Mouse (Mus musculus) heart, postnatal 14 days (tissue): ENCODE data around the gene Kansl3. TPM values are rescaled to one million over a fixed set of nuclear protein-coding genes. Genes with fewer than 3 reads are reported as not detected.

Experiments used
- DNase-seq, 2 experiments: peaks; one replicate each; pipeline ENCODE4 v3.0.0; 2021 to 2022
- intact Hi-C: fragments of 180-260 bp; cut with DNase I; formaldehyde crosslinking; loops from one replicate; pipeline ENCODE4 v1.15.1; 2025
- long read RNA-seq, 2 experiments: library from polyadenylated mRNA; stranded (forward); transcript quantifications; one replicate each; pipeline ENCODE4 v2.0.0; 2021
- total RNA-seq, 2 experiments: library from RNA; stranded (reverse); gene quantifications; 2 replicates each; pipeline ENCODE4 v1.2.3; 2021

The Kansl3 gene
- total RNA-seq = 10 to 100 TPM; 58.8 to 60.5 TPM
- long read RNA-seq, experiment 1, full-length matches to known transcripts = 6 of 42 reads
- long read RNA-seq, experiment 1, partial matches to known transcripts = 14 of 42 reads
- long read RNA-seq, experiment 1, other reads (novel, unspliced or antisense) = 22 of 42 reads
- long read RNA-seq, experiment 2, full-length matches to known transcripts = 6 of 24 reads
- long read RNA-seq, experiment 2, partial matches to known transcripts = 6 of 24 reads
- long read RNA-seq, experiment 2, other reads (novel, unspliced or antisense) = 12 of 24 reads

DNA sequence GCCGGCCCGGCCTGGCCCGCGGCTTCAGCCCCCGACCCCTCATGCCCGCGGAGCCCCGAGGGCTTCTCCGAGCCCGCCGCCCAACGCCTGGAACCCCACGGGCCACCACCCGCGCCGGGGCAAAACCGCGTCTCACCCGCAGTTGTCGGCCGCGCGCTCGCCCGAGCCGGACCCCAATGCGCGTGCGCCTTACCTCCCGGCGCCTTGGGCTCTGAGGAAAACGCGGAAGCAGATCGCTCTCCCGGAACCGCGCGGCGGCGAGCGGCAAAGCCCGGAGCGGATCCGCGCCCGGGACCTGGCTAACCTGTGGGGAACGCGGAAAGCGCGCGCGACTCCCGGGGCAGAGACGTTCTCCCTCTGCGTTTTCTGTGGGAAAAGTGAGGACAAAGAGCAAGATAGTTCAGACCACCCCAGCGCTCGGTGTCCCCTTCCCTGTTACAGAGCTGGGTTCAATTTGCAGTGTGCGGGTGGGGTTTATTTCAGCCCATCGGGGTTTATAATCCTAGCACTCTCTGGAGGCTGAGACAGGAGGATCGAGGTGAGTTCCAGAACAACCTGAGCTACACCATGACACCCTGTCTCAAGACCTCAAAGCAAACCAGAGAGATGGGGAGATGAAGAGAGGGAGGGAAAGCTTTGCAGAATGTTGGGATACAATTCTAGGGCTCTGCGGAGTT, at the start of gene Kansl3:
TSS of gene Kansl3 (minus strand) at position 213 of the 677 bp plus-strand sequence.
- intact Hi-C loops = loop anchor here (2.0 to 5.0 kb wide), 2 partner anchors 104 to 123 kb away; no protein-coding TSS in a partner anchor
- DNase-seq = peak; percentile 94 to 96

DNA sequence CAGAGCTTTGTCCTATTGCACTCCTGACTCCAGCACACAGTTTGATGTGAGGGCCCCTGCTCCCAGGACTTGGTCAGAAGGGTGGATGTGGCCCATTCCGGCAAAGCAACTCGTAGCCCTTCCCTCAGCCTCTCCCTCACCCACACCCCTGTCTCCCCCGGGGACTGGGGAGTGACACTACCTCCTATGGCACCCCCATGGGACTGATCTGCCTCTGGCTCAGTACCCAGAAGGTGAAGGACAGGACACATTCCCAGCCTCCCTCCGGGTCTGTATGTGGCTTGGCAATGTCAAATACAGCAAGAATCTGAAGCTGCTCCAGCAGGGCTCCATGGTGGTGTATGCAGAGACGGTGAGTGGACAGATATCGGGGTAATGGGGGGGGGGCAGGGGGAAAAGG, 35.5 kb upstream of the Kansl3 start:
- no peak for DNase-seq
- intact Hi-C loops = no loop called here

DNA sequence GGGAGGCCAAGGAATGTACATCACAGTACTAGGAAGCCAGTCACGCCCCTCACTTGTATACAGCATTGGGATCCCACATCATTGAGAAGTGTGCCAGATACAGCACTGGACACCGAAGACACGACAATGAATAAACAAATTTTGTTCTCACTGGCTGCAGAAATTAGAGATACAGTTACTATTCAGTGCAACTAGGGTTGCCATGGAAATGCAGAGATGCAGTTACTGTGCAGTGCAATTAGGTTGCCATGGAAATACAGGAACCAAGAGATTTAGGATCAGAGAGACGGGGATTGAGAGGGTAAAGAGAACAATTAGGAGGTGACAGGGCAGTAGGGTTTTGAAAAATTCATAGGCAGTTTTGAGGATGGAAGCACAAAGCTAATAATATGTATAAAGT, 32.5 kb upstream of the Kansl3 start:
- DNase-seq = no peak
- intact Hi-C loops = no loop called here

DNA sequence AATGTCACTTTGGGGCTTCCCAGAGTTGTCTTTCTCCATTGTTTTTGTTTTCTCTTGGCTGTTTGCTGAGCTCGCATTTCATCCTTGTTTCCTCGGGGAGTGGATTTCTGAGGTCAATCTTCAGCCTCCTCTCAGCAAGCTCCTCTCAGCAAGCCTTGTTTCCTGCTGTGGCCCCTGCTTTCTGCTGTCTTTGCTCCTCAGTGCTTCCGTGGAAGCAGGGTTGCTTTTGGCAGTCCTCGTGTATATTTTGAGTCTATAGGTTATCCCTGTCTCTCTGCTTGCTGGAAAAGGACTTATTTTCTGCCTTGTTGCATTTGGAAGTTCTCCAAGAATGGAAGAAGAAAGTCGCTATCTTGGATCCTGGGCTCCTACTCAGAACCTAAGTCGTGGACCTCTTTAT, 28.1 kb upstream of the Kansl3 start:
- DNase-seq = no peak
- intact Hi-C loops = no loop called here

DNA sequence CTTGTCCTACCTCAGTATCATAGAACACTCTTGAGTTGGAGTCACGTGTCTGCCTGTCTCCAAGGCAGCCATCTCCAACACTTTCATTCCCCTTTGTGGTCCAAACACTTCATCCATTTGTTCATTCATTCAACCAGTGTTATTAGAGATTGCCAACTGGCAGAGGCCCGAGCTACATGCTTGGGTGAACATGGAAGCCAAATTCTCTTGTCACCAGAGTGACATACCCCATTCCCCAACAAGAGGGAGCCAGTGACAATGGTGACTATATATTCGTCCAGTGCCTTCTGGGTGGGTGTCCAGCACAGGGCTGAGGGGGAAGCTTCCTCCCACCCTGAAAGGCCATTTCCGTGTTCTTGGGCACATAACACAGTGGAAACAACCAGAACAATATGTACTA, 10.6 kb upstream of the Kansl3 start:
- no peak for DNase-seq
- intact Hi-C loops = no loop called here

DNA sequence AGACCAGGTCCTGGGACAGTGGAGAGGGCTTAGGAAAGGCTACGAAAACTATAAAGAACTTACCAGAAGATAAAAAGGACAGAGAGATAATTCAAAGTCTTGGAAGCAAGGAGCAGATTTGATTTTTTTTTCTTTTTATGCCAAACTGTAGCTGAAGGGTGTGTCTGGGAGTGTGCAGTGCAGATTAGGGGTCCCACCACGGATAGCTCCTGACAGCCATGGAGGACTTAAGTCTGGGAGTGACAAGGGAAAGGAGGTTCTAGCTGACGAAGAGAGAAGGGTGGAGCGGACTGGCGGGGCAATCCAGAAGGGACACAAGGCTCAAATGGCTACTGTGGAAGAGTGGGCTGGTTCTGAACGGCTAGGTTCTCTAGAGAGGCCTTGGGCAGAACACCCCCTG, 9.9 kb upstream of the Kansl3 start:
- intact Hi-C loops = no loop called here

DNA sequence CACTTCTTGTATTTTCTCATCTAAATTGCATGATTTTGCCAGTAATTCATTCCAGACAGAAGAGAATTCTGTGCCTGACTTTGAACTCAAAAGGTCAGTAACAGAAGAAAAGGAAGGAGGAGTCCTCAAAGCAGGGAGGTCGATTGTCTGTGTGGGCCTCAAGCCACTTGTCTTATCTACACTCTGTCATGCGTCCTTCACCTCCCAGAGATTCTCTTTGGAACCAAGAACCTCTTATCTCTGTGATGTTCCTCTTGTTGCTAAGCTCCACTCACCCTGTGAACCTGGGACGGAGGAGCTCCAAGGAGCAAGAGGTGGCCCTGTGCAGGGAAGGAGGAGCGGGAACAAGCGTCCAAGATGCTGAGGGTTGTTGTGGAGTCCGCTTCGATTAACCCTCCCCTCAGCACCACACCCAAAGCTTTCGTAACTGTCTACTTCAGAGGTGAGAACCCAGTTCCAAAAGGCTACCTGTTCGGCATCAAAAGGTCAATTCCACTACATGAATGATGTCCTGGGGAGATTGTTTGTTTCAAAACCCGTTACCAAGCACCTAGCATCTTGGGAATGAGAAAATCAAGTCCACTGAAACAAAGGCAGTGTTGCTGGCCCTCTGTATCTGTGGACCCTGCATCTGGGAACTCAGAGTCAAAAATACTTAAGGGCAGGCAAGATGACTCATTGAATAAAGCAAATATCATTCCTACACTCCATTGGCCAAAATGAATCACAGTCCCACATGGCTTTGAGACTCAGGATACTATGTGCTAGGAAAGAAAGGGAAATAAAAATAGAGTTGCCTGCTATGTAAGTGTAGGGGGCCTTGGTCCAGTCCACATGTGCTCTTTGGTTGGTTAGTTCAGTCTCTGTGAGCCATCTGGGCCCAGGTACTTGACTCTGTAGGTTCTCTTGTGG, 3.2 kb upstream of the Kansl3 start, which contains the start of gene Fer1l5:
TSS of gene Fer1l5 (plus strand) at position 358 of the 912 bp plus-strand sequence.
- intact Hi-C loops = no loop called here
- DNase-seq = no peak

More for the DNA sequence above, 9.9 kb upstream of the Kansl3 start:
- DNase-seq = no peak

DNA sequence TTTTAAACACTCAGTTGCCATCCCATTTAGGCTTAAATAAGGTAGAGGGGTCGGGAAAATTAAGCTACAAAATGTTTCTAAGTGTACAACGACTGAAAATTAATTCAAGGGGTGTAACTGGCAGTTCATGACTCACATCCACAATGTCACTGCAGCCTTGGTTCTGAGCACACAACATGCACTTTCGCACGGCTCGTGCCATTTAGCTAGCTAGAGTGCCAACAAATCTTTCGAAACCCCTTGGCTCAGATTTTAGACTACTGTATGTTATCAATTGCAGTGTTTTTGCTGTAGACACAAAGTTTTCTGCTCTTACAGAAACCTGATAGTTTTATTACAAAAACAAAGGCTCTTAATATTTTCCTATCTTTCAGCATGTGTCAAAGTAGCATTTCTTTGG, 1.9 kb upstream of the Kansl3 start:
- intact Hi-C loops = no loop called here
- no peak for DNase-seq

DNA sequence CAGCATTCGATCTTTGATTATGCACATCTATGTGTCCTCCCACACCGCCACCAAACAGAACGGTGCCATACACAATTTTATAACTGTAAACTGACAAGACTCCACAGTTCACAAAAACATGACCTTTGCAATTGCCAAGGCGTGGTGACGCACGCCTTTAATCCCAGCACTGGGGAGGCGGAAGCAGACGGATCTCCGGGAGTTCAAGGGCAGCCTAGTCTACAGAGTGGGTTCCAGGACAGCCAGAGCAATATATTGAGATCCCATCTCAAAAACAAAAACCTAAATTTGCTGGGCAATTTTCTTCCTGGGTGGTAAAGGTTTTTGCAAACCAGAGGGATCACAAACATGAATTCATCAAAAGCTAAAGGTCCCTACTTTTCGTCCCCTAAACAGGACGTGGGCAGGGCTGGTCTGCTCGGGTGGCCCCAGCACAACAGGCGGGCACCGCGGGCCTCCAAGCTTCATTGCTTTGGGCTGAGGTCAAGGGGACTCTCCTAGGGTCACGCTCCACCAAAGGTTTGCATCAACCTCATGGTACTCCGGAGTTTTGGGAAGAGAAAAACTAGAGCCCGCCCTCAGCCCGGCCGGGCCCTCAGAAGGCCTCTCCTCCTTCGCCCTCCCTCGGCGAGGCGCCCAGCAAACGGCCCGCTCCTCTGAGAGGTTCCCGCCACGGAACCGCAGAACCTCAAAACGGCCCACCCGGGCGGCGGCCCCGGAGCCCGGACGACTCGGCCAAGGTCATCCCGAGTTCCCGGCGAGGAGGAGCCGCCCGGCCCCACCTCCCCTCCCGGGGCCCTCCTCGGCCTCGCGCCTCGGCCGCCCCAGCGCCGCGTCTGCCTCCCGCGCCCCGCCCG, 641 bp downstream of the Kansl3 start:
- intact Hi-C loops = loop anchor here (2.0 to 5.0 kb wide), 2 partner anchors 104 to 124 kb away; no protein-coding TSS in a partner anchor
- DNase-seq = peak; percentile 11 to 77

DNA sequence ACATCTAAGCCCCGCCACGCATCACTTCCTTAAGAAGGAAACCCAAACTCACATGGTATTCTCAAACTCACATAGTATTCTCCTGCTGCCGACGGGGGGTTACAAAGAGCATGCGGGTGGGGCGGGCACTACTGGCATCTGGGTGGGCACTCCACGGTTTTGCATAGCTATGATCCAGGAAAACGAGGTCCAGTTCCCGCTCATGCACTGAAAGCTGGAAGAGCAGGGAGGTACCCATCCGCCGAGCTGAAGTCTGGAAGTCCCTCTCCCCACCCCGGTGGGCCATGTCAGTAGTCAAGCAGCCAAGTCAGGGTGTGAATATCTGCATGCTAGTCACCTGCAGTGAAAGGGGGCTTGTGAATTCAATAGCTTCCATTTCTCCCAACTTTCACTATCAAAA, 1.3 kb downstream of the Kansl3 start:
- no peak for DNase-seq
- intact Hi-C loops = loop anchor here (2.0 to 5.0 kb wide), 2 partner anchors 105 to 125 kb away; no protein-coding TSS in a partner anchor

DNA sequence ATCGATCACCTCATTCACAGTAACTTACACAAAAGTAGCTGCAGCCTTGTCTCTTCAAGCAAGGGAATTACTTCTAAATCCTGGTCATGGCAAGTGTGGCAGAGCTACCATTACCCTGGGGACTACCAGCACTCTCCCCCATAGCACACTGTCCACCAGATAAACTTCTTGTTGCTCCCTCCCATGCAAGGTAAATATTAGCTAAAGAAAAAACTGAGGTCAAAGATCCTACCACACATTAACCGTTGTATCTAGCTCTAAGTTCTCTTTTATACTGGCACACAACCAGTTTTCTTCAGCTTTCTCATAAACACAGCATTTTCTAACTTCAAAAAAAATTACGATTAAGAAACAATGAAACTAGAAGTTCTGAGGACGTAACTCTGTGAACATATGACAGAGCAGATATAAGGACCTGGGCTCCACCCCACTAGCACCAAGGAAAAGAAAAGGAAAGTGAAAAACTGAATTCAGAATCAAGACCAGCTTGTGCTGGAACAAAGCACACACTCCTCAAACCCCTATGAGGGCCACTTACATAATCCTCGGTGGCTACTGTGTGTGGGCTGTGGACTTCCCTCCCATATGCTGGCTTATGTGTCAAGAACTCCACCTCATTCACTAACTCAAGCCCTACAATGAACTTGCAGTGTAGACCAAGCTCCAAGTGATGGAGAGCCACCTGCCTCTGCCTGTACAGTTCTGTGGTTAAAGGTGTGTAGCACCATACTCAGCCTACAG, 11.9 kb downstream of the Kansl3 start:
- DNase-seq = no peak
- intact Hi-C loops = no loop called here

DNA sequence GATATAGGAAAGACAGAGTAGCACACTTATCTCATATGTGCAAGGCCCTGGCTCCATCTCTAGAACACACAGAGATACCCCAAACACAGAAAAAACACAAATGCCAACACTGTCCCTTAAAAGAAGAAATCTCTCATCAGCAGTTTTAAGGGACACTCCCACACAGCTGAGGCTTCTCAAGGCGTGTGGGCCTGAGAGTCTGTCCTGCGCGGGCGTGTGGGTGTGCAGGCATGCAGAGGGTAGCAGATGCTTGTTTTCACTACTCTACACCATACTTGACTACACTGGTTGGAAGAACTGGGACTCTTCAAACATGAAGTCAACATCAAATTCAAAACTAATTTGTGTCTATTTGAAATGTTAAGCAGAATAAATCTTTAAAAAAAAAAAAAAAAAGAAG, 16.6 kb downstream of the Kansl3 start:
- intact Hi-C loops = no loop called here
- no peak for DNase-seq

DNA sequence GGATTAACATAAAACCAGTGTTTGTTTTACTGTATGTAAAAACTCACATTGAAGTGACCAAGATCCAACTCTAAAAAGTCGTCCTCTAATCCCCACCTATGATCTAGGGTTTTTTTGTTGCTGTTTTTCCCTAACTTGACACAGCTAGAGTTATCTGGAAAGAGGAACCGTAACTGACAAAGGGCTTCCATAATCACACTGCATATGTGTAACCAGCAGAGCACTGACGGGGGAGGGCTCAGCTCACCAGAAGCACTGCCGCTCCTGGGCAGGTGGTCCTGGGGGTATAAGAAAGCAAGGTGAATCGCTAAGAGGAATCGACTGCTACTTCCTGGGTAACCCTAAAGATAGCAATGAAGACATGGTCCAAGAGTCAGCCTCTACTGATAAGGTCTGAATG, 26.4 kb downstream of the Kansl3 start:
- no peak for DNase-seq
- intact Hi-C loops = no loop called here

DNA sequence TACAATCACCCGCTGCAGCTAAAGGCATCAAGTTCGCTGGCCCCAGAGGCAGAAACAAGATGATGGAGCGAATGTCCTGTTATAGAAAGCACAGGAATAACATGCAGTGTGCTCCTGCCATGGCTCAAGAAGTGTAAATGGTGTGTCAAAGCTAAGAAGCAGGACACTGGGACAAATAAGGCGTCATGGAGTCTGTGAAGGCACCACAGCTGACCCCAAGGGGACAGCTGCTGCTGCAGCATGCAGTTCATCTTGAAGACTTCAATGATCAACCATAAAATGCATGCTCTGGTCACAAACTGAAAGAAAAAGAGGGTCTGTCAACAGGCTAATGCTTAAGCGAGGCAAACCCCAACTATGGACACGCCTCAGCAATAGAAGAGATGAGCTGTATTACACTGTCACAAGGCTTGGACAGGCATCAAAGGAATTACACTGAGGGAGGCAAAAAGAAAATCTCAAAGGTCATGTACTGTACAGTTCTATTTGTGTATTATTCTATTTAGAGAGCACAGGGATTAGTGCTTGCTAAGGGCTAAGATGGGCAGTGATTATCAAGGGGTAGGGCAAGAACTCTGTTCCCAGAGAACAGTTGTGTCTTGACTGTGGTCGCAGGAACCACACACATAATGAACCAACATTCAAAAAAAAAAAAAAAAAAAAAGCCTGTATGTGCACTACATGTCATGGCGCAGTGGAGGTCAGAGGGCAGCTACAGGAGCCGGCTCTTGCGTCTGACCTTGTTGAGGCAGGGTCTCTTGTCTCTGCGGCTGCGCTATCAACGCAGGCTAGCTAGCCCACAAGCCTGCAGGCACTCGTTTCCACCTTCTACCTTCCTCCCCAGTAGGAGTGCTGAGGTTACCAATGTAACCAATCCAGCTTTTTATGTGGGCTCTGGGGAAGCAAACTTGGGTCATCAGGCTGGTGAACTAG, 35.8 kb downstream of the Kansl3 start:
- intact Hi-C loops = loop anchor here (10.0 kb wide), 1 partner anchor 352 kb away; the partner anchor contains the start of gene Fam178b
- no peak for DNase-seq

DNA sequence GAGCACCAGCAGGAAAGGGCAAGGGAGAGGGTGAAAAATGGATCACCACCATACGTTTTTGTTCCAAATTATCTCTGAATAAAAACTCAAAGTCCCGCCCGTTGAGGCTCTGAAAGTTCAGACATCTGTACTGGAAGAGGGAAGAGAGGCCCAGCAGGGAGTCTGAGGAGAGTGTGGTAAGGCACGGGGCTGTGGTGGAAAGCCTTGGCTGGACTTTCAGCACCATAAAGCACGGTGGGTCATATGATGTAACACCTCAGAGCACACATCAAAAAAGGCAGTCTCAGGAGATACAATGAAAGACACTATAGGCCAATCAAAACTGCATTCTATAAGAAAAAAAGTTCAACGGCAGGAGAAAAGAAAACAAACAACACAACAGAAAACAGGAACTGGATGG, 37.2 kb downstream of the Kansl3 start:
- DNase-seq = no peak
- intact Hi-C loops = loop anchor here (10.0 kb wide), 1 partner anchor 353 kb away; the partner anchor contains the start of gene Fam178b

DNA sequence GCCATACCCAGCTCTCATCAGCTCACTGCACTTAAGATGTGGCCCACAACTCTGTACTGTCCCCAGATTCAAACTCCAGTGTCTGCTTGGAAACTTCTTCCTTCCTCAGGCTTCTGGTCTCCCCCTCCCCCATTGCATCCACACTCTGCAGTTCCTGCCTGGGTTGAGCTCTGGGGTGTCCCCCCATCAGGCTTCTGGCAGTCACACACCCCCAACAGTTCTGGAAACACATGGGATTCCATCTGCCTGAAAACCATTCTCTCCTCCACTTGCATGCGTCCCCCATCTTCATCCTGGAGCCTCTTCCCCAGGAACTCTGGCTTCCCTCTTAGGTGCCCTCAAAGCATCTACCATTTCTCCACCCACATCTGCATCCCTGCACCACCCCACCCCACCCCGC, 42.2 kb downstream of the Kansl3 start:
- no peak for DNase-seq
- intact Hi-C loops = no loop called here

DNA sequence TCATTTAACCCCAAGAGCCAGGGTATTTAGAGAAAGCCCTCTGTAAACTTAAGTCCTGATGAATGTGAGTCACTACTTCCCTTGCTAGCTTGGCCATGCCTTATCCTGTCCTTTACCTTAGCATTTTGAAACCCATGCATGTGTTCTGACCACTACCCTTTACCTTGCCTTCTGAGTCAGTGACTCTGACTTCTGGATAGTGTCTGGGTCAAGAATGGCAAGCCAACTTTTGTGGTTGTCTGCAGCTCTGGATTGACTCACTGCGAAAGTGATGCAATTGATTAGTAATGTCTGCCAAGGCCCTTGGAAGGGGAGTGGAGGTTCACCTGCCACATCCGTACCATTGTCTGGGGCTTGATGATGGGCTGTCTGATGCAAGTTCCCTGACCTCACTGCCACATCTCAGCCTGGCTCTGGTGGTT, 43.1 kb downstream of the Kansl3 start:
- DNase-seq = no peak
- intact Hi-C loops = loop anchor here (2.0 kb wide), 1 partner anchor 167 kb away; no protein-coding TSS in a partner anchor
